Mouse (Mus musculus): ENCODE data around the gene Nacc1.

The Nacc1 gene

DNA sequence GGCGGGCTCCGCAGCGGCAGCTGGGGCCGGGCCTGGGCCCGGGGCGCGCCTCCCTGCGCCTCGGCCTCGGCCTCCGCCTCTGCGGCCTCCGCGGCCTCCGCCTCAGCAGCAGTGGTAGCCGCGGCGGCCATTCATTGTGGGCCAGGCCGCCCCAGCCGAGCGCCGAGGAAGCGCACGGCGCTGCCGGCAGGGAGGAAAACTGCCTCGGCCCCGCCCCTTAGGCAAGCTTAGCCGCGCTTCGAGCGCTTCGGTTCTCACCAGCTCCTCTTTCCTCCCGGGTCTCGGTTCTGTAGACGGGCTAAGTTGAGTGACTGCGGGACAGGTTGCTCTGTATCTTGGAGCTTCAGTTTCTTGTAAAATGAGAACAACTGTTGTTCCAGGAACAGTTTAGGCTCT lies at the start of gene Nacc1:
TSS of gene Nacc1 (minus strand) at position 158 of the 396 bp plus-strand sequence.
- DNase-seq = peak; percentile 77 to 86

DNA sequence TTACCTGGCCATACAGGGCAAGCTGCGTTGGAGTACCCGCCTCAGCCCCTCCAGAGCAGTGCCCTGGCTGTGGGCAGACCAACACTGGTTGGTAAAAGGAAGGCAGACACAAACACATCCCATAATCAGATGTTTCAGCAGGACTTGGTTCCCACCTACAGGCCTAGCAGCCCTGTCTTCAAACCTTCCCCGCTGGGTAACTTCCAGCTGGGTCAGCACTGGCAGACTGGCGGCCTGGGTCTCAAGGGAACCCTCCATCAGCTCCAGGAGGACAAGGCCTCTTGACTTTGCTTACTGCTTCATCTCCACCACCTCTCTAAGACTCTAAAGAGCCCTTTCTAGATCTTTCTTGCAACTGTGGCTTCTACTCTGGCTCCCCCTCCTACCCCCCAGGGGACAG lies 48.9 kb upstream of the Nacc1 start:
- no peak for DNase-seq

DNA sequence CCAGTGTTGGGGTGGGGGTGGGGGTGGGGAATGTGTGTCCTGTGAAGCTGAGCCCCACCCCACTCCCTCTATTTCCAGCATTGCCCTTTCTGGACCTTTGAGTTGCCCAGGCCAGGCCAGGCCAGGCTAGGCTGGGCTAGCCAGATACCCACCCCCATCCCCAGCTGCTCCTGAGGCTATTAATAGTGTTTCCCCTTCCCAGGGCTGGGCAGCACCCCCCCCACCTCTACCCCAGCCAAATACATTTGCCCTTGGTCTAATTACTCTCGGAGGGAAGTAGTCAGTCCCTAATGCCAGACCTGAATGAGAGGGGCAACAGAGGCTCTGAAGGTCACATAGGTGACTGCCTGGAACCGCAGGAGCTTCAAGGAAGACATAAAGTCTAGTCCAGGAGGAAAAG lies 47.9 kb upstream of the Nacc1 start:
- DNase-seq = no peak

DNA sequence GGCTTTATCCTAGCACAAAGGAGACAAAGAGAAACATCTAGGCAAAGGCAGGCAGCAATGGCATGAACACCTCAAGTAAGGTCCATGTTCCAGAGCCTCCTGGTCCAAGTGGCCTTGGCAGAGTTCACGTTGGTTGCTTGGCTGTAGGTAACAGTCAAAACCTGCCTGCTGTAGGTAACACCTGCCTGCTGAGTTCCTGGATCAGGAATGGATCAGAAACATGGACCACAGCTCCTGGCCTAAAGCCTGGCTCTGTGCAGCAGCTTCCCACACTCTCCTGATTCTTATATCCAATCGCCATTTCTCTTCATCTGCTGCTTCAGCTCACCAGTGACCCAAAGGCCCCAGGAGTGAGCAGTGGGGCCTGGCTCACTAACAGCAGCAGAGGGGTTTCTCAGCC lies 47.0 kb upstream of the Nacc1 start:
- DNase-seq = no peak

DNA sequence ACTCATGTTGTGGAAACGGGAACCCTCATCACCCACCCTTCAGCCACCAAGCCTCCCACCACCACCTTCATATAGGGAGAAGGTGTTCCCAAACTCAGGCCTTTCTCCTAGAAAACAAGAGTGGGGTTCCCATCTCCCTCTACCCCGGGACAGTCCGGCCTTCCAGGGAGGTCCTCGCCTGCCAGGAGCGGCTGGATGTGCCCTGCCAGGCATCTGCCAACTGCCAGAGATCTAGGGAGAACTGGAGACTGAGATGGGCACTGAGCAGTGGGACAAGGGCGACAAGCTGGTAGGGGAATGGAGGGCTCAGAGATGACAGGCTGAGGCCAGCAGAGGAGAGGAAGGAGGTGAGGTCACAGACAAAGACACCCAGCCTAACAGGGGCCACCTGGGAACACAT lies 46.3 kb upstream of the Nacc1 start:
- DNase-seq = no peak

DNA sequence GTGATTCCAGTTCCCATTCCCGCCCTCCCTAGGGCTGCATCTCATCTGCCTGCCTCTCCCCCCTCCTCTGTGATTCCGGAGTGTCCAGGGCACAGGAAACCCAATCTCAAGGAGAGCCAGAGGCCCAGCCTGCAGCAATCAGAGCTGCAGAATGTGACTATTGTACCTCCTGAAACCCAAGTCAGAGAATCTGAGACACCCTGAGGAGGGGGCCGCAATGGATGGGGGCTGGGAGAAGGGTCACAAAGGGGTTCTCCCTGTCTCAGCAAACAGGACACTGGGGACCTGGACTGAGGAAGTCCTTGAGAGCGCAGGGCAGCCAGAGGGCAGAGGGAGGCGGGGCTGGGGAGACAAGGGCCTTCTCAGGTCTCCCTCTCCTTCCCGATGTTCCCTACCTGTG lies 45.3 kb upstream of the Nacc1 start:
- DNase-seq = no peak

DNA sequence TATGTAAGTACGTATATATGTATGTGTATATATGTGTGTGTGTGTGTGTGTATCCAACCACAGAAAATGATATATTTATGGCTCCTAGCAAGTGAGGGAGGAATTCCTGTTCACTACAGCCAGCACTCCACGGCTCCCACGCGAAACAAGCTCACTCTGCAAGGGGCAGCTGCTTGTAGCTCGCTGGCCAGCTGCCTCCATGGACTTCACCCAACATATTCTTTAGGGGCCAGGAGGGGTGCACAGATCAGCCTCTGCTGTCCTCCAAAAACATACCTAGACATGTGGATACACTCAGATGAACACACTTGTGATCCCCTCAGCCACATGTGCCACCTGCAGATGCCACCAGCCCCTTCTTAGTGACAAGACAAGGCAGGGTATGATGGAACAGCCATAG lies 44.9 kb upstream of the Nacc1 start:
- no peak for DNase-seq

DNA sequence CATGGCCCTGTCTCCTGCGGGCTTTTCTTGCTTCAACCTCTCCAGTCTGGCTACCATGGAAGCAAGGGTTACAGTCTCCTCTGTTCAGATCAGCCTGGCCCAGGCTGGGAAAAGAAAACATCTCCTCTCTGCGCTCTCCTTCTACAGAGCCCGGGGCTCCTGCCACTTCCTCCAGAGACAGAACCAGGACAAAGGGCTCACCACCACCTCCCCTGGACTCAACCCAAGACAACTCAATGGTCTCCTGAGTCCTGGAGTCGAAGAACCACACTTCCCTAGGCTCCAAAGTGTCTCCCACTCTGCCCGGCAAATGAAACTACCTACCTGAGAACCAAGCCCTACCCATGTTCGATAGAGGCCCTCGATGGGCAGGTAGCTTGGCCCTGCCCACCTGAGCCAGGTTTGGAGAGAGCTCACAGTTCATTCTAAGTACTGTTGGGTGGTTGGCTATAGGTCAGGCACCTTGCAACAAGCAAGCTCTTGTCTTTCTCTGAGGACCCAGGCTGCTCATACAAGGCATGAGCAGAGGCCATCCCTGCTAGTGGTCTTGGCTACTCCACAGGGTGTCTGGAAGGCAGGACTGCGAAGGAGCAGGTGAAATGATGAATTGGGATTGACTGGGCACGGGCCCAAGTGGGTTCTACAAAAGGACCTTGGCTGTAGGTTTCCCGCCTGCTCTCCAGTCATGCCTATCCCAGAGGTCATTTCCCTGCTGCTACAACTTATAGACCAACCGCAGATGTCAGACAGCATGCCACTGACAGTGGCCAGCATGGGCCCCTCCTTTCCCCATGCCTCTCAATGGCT lies 43.9 kb upstream of the Nacc1 start:
- no peak for DNase-seq

DNA sequence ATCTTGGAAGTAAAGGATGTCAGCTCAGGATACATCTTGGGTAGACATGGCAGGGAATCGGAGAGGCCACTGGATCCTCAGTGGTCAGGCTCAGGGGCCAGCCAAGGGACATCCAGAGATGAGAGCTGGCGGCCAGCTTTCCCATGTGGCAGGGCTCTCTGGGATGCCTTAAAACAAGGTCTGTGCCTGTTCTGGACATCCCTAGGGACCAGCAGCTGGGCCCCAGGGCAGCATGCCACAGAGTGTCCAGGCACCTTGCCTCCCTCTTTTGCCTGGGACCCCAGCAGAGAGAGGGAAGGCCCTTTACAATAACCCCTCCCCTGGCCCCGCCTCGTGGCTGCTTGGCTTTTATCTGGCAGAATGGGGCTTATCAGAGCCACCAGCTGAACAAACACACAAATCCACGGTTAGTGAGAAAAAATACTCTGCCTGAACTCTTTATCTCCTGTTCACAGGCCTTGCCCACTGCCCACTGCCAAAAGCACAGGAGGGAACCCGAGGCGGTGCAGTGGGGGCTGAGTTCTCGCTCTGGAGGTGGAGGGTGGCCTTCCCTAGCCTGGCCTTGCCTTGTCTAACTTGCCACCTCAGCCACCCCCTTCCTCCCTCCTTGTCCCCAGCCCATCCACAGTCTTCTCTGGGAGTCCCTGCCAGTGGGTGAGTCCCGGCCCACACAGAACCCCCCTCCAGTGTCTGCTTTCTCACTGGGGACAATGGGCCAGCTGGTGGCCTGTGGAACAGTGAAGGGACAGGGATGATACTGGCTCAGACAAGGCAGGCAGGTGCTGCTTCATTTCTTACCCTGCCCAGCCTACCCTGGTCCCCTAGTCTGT lies 43.1 kb upstream of the Nacc1 start:
- DNase-seq = no peak

DNA sequence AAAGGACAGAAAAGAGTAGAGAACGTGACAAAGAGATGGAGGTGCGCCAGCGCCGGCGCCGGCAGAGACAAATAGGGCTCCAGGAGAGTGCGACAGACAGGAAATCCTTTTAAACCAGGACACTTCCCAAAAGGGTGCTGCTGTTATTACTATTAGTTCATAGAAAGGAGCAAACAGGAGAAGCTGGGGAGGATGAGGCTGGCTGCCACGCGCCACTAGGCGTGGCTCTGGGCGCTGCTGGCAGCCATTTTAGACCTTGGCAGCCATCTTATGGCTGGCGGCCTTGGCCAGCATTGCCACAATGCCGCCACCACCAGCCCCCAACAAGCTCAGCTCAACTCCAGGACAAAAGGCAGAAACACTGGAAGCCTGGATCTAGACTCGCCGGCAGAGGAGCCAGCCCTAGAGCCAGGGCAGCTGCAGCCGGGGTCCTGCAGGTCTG lies 42.3 kb upstream of the Nacc1 start:
- DNase-seq = no peak

DNA sequence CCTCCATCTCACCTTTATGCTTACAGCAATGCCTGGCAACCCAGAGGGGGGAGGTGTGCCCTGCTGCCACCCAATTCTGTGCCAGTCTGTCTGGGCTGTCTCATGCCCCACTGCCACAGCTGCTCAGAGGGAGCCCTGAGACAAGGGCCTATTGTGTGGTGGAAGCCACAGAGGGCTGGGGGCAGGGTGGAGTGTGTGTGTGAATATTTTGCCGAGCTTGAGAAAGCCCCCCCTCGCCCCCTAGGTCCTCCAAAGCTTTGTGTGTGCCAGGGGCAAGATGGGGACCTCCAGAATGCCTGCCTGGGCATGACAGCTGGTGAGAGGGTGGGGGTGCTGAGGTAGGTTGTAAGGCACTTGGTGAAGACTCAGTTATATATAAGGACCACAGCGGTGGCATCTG lies 40.8 kb upstream of the Nacc1 start:
- DNase-seq = no peak

DNA sequence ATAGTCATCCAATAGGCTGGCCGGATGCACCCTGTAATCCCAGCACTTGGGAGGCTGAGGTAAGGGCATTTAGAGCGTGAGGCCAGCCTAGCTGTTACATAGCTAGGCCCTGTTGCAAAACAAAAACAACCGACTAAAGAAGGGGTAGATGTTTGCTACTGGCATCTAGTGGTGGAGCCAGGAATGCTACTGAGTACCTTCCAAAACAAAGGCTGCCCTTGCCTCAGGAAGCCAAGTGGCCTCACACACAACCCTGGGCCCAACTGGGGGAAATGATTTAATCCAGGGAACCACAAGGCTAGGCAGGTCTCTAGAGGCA lies 38.2 kb upstream of the Nacc1 start:
- no peak for DNase-seq

DNA sequence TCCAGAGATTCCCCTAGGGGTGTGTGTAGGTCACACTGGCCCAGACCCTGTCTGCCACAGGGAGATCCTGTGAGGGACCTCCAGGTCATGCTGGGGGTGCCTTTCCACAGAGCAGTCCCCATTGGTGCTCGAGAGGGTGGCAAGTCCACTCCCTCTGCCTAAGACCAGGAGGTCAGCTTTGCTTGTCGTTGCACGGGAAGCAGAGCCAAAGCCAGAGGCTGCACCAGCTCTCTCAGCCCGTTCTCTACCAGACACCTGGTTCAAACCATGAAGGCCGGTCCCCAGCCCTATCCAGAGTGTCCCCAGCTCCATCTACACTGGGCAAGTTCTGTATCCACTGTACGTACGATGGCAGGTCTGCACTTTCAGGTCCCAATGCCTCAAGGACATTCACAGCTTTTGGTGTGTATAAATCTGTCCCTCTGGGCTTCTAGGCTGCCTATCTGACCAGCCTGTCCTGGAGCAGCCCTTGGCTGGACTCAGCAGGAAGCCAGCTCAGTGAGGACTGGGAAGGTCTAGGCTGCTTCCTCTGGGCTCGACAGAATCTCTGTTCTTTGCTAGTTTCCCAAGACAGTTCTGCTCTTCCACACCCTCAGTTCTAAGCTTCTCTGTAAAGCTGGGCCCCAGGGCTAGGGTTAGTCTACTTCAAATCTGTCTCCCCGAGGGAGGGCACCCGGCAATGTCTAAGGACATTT lies 37.7 kb upstream of the Nacc1 start:
- DNase-seq = no peak

DNA sequence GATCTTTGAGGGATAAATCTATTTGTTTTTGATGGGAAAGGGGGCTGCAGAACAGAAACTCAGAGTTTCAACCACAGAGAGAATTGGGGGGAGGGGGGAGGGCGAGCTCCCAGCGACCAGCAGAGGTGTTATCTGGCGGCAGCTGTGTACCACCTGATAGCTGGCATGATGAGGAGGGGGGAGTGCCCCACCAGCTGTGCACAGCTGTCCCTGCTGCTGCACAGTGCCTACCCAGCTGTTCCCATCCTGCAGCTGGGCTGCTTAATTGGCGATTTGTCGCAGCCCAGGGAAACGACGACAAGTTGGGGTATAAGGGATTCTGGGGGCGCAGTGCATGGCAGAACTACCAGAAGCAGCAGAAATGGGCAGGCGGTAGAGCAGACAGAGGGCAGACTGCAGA lies 37.0 kb upstream of the Nacc1 start:
- DNase-seq = no peak

DNA sequence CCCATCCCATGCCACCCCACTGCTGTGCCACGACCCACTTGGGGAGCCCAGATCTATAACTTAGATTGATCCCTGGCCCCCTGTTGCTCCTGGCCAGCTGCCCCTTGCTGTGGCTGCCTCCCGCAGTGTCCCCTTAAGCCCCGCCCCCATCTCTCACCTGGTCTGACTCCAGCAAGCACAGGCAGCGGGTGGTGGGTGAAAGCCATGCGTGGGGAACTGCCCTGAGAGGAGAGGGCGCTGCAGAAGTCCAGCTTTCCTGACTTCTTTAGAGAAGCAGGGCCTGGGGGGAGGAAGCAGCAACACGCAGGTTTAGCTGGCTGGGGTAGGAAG lies 35.9 kb upstream of the Nacc1 start:
- DNase-seq = peak in 1 of 2 experiments; percentile 20

DNA sequence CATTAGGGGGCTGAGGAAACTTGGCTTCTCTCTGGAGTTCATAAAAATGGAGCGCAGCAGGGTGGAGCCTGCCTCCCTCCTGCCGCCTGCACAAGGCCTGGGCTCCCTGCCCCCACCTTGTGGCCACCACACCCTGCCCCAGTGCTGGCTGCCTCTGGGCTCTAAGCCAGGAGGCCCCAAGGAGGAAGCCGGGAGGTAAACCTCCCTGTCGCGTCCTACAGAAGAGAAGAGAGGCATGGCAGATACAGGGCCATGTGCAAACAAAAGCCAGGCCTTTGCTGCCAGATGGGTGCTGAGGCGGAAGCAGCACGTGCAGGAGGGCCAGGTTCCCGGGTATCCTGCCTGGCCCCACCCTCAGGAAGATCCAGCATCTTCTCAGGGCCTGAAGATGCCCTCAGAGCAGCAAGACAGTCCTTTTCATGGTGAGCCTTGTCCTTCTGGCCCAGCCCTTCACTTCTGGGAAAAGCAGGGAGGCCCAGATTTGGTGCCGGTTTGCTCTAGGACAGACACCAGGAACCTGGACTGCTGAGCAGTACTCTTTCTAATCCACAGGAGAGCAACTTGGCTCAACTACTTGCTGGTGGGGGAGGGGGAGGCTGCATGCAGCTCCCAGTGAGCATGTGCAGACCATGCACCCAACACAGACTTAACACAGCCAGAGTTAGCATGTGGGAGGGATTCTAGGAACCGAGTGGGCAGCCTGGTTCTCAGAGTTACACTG lies 35.3 kb upstream of the Nacc1 start, which contains the start of gene G430095P16Rik:
TSS of gene G430095P16Rik (plus strand) at position 158 of the 721 bp plus-strand sequence.
- peak; percentile 52 to 53 for DNase-seq

DNA sequence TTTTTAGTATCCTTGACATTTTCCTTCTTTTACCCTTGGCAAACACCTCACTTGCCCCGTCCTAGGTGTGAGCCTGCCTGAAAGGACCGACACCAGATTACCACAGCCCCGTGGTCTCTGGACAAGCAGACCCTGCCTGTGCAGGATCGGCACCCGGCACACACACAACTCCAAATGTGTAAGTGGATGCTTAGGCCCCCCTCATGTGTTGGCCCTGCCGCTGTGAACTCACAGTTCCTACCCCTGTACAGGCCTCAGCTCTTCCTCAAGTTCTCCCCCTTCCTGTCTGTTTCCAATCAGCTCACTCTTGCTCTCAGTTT lies 34.8 kb upstream of the Nacc1 start:
- no peak for DNase-seq

DNA sequence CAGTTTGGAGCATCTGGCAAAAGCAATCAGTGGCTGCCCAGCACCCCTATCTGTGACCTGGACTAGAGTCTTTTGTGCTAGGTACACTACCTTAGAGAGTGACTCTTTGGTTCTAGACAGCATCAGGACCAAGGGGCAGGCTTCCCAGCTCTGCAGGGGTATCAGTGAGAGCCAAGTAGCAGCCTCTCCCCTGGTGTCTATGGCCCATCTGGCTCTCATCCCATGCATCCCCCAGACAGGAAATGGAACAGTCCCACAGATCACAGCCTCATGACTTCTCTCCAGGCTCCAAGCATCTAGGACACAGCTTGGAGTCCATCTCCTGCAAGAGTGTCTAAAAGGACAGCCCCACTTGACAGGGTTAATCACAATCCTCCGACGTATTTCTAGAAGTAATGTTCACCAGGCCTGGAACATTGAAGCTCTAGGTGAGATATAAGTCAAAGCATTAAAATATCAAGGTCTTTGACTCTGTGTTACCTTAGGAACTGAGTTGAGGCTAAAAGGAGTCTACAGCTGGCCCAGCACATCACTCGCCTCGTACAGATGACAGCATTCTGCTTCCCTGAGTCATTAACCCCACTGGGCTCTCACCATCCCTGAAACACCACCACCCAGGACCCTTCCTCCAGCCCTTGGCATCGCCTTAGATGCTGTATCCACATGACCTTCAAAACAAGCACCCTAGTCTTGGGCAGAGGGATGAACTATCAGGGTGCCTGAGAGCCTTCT lies 31.5 kb upstream of the Nacc1 start:
- no peak for DNase-seq

DNA sequence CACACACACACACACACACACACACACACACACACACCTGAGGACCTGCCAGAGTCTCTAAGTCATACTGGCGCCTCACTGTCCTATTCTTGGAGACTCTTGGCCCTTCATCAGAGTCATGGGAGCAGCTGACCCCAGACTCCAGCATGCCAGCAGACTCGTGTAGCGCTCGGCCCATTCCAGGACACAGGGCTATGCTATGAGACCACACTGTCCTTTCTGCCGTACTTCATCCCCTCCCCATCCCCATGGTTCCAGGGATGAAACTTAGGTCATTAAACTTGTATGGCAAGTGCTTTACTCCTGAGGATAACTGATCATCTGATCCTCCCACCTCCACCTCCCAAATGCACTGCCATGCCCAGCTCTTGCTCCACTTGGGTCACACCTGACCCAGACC lies 30.8 kb upstream of the Nacc1 start:
- DNase-seq = no peak

DNA sequence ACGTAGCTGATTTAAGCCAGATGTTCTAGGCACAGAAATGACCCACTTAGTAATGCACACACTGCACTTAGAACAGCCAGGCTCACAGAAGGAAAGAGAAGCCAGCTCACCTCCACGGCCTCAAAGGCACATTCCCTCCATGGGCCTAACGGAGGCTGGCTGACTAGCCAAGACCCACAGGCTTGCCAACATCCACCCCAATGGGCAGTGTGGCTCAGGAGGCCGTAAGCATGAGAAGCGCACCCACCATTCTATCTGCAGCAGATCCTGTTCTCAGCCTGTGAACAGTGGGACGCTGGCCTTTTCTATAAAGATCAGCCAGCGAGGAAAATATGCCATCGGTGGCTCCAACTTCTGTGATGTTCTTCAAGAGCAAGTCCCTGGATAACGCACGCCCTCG lies 29.1 kb upstream of the Nacc1 start:
- no peak for DNase-seq

DNA sequence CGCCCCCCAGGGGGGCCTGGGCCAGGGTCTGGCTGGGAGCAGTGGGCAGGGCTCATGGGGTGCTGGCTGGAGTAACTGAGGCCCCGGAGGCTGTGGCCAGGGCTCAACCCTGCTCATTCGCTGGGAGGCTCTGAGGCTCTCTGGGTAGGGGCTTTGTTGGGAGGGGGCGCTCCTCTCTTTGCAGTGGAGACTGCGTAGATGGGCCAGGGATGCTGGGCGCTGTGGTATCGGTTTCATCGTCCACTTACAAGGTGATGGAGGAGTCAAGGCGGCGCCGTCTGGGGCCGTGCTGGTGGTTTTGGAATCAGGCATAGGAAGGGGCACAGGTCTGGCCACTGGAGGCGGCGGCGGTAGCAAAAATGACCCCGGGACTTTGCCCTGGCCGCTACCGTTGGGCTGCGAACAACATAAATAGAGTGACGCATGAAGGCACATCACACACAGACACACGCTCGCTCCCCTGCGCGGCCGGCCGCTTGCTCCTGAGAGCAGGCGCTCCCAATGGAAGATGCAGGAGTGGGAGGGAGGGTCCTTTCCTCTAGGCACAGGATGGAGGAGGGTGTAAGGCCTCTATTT lies 28.3 kb upstream of the Nacc1 start:
- no peak for DNase-seq

DNA sequence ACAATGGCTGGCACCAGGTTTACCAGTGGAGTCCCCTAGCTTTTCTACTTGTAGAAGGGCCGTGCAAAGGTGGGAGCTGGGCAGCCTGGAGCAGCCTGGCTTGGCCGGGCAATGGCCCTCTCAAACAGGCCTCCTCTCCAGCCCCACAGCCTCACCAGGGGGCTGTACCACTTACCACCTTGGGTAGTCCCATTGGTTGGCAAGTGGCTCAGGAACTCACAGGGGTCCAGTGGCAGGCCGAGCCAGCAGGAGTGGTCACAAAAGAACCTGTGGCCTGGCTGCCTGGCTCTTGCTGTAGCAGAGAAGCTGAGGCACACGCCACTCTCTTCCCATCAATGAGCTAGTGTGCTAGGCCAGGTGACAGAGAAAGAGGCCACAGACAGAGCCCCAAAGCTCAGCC lies 26.5 kb upstream of the Nacc1 start:
- DNase-seq = no peak
